Mouse (Mus musculus): ENCODE measurements around the gene Gpcpd1. TPM values are rescaled to one million over a fixed set of nuclear protein-coding genes. Genes with fewer than 3 reads are reported as not detected.
A peak's percentile ranks its signal among the peaks of the same experiment; 100 is the strongest.

The Gpcpd1 gene
- polyA plus RNA-seq, 1 experiment, result 51.1 TPM

DNA sequence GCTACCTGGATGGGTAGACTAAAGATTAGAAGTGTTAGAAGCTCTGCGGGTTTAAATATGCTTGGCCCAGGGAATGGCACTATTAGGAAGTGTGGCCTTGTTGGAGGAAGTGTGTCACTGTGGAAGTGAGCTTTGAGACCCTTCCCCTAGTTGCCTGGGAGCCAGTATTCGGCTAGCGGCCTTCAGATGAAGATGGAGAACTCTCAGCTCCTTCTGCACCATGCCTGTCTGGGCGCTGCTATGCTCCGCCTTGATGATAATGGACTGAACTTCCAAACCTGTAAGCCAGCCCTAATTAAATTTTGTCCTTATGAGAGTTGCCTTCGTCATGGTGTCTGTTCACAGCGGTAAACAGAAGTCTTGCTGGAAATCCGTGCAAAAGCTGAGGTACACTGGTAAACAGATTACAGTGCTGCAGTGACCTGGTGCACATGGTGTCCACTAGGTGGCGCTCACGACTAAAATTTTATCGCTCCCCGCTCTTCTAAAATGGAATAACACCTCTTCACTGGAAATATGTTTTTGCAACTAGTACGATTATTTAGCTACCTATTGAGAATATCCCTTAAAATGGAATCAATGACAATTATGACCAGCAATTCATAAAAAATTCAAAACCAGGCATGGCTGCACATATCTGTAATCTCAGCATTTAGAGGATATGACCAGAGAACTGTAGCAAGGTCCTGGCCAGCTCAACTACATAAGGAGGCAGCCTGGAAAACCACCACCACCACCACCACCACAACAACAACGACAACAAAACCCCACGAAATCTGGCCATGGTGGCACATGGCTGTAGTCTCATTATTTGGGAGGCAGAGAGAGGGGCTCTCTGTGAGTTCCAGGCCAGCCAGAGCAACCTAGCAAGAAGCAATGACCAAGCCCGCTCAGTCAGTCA, 71.1 kb downstream of the Gpcpd1 start:
- TF ChIP-seq CTCF (IDR thresholded peaks at IDR 0.05; ENCODE audit: borderline replicate concordance, extremely low read depth, insufficient read depth, insufficient read length) (peak; percentile 86; the same call in 1 of the 2 replicates), POLR2A (IDR thresholded peaks at IDR 0.05; ENCODE audit: borderline replicate concordance, extremely low read depth, insufficient read depth, insufficient read length, poor library complexity, severe bottlenecking) (no peak)
- DNase-seq (ENCODE audit: low read depth), result peak; percentile 86

DNA sequence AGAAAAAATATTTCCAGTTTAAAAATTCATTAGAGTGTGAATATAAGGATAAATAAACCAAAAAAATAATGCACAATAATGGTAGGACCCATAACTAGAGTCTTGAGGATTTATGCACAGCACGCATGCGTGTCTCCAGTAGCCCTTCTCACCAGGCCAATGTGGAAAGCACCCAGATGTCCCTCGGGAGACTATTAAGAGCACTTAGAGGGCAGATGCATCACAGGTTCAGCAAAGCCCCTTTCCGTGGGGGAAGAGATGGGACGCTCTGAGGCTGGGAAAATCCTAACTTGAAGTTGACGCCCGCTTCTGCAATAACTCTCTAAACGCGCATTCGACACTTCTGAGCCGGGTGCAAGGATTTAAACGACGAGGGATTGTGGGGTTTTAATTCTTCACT, 71.9 kb downstream of the Gpcpd1 start:
- no peak for TF ChIP-seq CTCF (IDR thresholded peaks at IDR 0.05; ENCODE audit: borderline replicate concordance, extremely low read depth, insufficient read depth, insufficient read length)
- TF ChIP-seq POLR2A (IDR thresholded peaks at IDR 0.05; ENCODE audit: borderline replicate concordance, extremely low read depth, insufficient read depth, insufficient read length, poor library complexity, severe bottlenecking), result no peak
- no peak for DNase-seq (ENCODE audit: low read depth)

DNA sequence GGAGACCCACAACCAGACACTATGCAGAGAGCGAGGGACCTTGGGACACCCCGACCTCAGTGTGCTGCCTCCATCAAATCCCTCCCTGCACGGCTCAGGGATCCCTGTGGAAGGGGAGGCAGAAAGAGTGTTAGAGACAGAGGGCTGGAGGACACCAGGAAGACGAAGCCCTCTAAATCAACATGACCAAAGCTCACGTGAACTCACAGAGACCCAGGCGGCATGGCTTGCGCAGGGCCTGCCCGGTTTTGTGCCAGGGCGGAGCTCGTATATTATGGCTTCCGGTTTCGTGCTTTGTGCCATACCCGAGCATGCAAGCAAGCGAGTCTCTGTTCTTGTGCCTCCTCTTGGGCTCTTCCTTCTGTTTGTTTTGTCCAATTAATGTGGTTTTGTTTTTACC, 72.5 kb downstream of the Gpcpd1 start:
- TF ChIP-seq CTCF (IDR thresholded peaks at IDR 0.05; ENCODE audit: borderline replicate concordance, extremely low read depth, insufficient read depth, insufficient read length) (no peak), POLR2A (IDR thresholded peaks at IDR 0.05; ENCODE audit: borderline replicate concordance, extremely low read depth, insufficient read depth, insufficient read length, poor library complexity, severe bottlenecking) (no peak)

DNA sequence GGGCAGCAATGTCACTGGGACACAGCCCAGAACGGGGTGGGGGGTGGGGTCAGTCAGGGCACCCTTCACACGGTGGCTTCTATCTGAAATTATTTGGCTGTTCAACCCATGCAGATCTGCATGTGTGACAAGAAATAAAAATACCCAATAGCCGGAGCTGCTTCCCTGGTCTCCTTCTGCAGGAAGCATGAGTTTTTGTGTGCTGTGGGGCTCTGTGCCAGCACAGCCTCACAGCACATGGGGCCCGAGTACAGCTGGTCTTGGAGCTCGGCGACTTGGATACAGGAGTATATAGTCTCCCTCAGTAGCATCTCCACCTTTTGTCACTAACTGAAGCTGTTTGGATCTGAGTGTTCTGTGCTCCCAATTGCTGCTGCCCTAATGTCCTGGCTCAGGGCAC, 73.2 kb downstream of the Gpcpd1 start:
- peak; percentile 46 for DNase-seq (ENCODE audit: low read depth)
- TF ChIP-seq CTCF (IDR thresholded peaks at IDR 0.05; ENCODE audit: borderline replicate concordance, extremely low read depth, insufficient read depth, insufficient read length), result no peak
- TF ChIP-seq POLR2A (IDR thresholded peaks at IDR 0.05; ENCODE audit: borderline replicate concordance, extremely low read depth, insufficient read depth, insufficient read length, poor library complexity, severe bottlenecking), result no peak

More for the DNA sequence above, 72.5 kb downstream of the Gpcpd1 start:
- no peak for DNase-seq (ENCODE audit: low read depth)

DNA sequence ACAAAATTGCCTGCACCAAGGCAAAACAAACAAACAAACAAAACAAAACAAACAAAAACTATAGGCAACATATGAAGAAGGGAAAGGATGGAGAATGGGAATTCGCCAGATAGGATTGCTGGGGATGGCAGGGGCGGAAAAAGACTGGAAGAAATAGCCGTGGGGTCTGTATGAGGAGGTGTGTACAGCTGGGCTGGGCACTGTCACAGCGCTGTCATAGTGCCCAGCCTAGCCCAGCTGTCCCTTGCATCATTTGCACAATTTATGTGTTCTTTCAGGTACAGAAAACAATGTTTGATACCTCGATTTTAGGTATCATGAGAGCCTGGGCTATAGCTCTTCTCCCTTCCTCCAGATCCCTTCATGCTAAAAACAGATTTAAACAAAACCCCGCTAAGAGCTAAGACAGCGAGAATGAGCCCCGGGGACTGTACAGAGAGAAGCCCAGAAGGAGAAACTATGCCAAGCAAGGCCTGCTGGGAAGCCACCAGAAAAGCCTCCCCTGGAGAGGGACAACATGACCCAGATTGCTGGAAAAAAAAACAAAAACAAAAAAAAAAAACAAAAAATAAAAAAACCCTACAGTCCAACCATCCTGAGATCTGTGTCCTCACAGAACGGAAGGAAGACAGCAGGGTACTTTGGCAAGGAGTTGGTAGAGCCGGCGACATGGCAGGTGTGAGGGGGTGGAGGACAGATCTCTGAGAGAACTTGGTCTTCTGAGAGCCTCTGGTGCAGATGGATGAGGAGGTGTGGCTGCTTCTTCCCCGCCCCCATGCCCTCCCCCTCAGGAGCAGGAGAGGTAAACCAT, 74.0 kb downstream of the Gpcpd1 start:
- no peak for DNase-seq (ENCODE audit: low read depth)

DNA sequence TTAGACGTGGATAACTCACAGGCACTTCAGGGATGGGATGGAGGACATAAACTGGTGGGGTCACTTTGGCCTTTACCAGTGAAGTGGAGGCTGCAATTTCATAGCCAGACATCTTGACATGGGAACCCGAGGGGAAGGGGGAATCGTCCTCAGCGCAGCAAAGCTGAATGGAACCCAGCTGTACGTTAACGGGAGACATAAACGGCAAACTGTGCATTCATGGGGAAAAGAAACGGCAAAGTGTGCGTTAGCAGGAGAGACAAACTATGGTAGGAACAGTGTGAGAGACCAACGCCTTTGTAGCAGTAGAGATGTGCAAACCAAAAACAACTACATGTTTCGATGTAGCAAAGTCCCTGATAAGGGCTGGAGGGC, 74.6 kb downstream of the Gpcpd1 start:
- no peak for TF ChIP-seq POLR2A (IDR thresholded peaks at IDR 0.05; ENCODE audit: borderline replicate concordance, extremely low read depth, insufficient read depth, insufficient read length, poor library complexity, severe bottlenecking)
- no peak for TF ChIP-seq CTCF (IDR thresholded peaks at IDR 0.05; ENCODE audit: borderline replicate concordance, extremely low read depth, insufficient read depth, insufficient read length)
- DNase-seq (ENCODE audit: low read depth), result no peak

More for the DNA sequence above, 74.0 kb downstream of the Gpcpd1 start:
- TF ChIP-seq CTCF (IDR thresholded peaks at IDR 0.05; ENCODE audit: borderline replicate concordance, extremely low read depth, insufficient read depth, insufficient read length), result no peak
- TF ChIP-seq POLR2A (IDR thresholded peaks at IDR 0.05; ENCODE audit: borderline replicate concordance, extremely low read depth, insufficient read depth, insufficient read length, poor library complexity, severe bottlenecking), result no peak

DNA sequence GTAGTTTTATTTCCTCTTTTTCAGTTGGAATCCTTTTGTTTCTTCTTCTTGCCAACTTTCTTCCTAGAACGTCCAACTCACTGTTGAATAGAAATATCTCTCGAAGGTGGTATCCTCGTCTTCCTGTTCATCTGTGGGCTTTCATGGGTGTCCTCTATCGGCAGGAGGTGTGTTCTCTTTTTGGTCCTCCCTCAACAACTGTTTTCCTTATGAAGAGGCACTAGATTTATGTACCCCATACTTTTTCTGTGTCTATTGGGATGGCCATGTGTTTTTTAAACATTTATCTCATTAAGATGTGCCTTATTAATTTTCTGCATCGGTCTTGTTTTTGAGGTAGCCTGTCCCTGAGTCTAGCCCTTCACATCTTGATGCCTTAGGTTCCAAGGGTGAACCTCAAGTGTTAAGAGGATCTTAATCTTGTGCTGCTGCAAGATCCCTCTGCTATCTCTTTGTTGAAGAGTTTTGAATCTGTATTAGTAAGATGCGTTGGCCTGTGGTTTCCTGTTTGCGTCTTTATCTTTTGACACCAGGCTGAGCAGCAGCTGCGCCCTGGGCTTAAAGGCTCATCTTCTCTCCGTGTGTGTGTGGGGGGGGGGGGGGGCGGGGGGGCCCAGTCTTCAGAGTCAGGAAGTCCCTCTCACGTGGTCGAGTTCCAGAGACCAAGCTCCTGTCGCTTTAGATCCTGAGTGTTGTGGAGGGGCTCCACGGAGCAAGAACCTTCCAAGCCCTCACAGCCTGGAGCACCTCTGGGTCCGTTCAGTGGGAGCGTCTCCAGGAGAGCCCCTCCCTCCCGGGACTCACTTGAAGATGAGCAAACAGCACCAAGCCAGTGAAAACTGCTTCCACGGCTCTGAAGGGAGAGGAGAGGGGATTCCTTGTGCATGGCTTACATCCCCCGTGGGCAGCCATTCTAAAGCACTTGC, 75.2 kb downstream of the Gpcpd1 start:
- TF ChIP-seq POLR2A (IDR thresholded peaks at IDR 0.05; ENCODE audit: borderline replicate concordance, extremely low read depth, insufficient read depth, insufficient read length, poor library complexity, severe bottlenecking) (no peak), CTCF (IDR thresholded peaks at IDR 0.05; ENCODE audit: borderline replicate concordance, extremely low read depth, insufficient read depth, insufficient read length) (no peak)
- DNase-seq (ENCODE audit: low read depth), result no peak

DNA sequence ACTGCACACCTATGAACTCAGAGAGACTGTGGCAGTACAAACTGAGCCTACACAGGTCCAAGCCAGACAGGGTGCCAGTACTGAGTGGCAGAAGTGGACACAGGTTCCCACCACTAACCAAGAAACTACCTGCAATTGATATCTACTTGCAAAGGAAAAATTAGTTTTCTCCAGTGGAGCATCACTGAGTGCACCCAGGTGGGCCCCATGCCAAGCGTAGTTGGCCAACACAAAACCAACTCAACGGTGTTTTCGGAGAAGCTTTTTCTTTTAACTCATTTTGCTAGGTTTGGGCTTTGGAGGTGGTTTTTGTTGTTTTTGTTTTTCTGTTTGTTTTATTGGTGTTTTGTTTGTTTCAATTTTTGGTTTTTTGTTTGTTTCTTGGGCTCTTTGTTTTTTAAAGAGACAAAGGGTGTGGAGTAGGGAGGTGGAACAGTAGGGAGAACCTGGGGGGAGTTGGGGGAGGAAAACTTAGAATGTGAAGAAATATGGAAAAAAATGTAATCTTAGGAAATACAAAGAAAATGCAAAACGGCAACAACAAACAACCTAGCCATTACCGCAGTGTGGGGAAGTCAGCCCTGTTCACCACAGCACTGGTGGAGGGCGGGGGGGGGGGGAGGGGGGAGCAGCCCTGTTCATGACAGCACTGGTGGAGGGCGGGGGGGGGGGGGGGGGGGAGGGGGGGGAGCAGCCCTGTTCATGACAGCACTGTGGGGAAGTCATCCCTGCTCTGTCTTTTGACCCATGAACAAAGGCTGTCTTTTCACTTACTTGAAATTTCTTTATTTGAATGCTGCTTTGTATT, 76.3 kb downstream of the Gpcpd1 start:
- TF ChIP-seq CTCF (IDR thresholded peaks at IDR 0.05; ENCODE audit: borderline replicate concordance, extremely low read depth, insufficient read depth, insufficient read length) (no peak), POLR2A (IDR thresholded peaks at IDR 0.05; ENCODE audit: borderline replicate concordance, extremely low read depth, insufficient read depth, insufficient read length, poor library complexity, severe bottlenecking) (no peak)
- DNase-seq (ENCODE audit: low read depth), result no peak

DNA sequence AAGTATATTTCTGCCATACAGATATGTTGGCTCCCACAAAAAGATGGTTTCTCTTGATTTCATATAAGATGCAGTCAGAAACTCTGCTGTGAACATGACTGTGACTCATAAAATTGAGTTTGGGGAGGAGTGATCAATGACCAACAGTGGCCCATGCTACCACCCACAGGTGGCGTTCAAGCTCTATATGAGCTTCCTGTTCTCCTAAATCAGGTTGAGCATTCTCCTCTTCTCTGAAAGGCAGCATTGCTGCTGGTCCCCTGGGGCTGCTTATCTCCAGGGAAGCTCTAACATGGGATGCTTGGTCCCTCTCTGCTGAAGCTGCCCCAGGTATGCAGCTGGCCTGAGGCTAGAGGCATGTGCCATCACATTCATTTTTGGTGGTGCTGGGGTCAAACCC, 77.8 kb downstream of the Gpcpd1 start:
- TF ChIP-seq CTCF (IDR thresholded peaks at IDR 0.05; ENCODE audit: borderline replicate concordance, extremely low read depth, insufficient read depth, insufficient read length) (no peak), POLR2A (IDR thresholded peaks at IDR 0.05; ENCODE audit: borderline replicate concordance, extremely low read depth, insufficient read depth, insufficient read length, poor library complexity, severe bottlenecking) (no peak)

DNA sequence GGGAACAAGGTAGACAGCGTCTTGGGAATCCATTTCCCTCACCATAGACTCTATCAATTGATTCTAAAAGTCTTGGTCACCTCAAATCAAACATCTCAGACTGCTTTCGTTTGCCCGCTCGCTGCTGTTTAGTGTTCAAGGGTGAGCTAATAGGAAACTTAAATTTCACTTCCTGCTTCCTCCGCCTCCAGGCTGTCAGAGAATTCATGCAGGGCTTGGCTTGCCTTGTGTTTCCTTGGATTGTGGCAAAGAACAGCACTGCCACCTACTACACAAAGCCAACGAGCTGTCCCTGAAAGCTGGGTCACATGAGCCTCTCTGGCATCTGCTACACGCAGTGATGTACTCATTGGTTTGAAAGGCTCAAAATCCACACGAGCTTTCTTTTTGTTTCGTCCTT, 78.3 kb downstream of the Gpcpd1 start:
- no peak for TF ChIP-seq POLR2A (IDR thresholded peaks at IDR 0.05; ENCODE audit: borderline replicate concordance, extremely low read depth, insufficient read depth, insufficient read length, poor library complexity, severe bottlenecking)
- TF ChIP-seq CTCF (IDR thresholded peaks at IDR 0.05; ENCODE audit: borderline replicate concordance, extremely low read depth, insufficient read depth, insufficient read length), result no peak
- DNase-seq (ENCODE audit: low read depth), result no peak

More for the DNA sequence above, 77.8 kb downstream of the Gpcpd1 start:
- DNase-seq (ENCODE audit: low read depth), result no peak
